Mouse (Mus musculus): ENCODE results near the gene Adap2. TPM values are rescaled to one million over a fixed set of nuclear protein-coding genes. Genes with fewer than 3 reads are reported as not detected.

Gene Adap2
- polyA plus RNA-seq, 1 experiment: 3.1 TPM

DNA sequence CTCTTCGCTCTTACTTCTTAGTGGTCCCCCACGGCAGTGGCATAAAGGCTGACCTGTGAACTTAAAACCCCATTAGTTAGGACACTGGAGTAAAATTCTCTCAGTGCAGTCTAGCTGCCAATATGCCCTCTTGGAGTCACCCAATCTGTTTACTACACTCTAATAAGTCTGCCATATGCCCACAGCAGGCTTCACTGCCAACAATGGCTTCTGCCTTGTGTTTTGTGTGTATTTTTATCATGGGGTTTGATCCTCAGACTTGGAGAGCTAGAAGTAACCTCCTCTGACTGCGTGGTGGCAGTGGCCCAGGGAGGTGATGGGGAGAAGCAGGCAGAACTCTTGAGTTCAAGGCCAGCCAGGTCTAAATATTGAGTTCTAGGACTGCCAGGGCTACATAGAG is 50.1 kb downstream of the Adap2 start:
- peak; percentile 19 for DNase-seq (ENCODE audit: low read depth)
- TF ChIP-seq CTCF (IDR thresholded peaks at IDR 0.05; ENCODE audit: borderline replicate concordance, extremely low read depth, insufficient read depth, insufficient read length): no peak
- no peak for TF ChIP-seq POLR2A (IDR thresholded peaks at IDR 0.05; ENCODE audit: borderline replicate concordance, extremely low read depth, insufficient read depth, insufficient read length, poor library complexity, severe bottlenecking)

- no peak for TF ChIP-seq POLR2A (IDR thresholded peaks at IDR 0.05; ENCODE audit: borderline replicate concordance, extremely low read depth, insufficient read depth, insufficient read length, poor library complexity, severe bottlenecking)
- no peak for TF ChIP-seq CTCF (IDR thresholded peaks at IDR 0.05; ENCODE audit: borderline replicate concordance, extremely low read depth, insufficient read depth, insufficient read length)
- no peak for DNase-seq (ENCODE audit: low read depth)
Measured at GRCm38 (mm10) chr11:80204941-80205340, 51.0 kb downstream of the Adap2 start.

GRCm38 (mm10) chr11:80208465-80208859 is 54.6 kb downstream of the Adap2 start:
- DNase-seq (ENCODE audit: low read depth): no peak

GRCm38 (mm10) chr11:80208860-80209800 is 55.2 kb downstream of the Adap2 start, which contains the start of gene Rhot1:
Gene Rhot1, plus strand, starts transcription at chr11:80209019.
- DNase-seq (ENCODE audit: low read depth): peak; percentile 98
- TF ChIP-seq POLR2A (IDR thresholded peaks at IDR 0.05; ENCODE audit: borderline replicate concordance, extremely low read depth, insufficient read depth, insufficient read length, poor library complexity, severe bottlenecking) (peak; percentile 95), CTCF (IDR thresholded peaks at IDR 0.05; ENCODE audit: borderline replicate concordance, extremely low read depth, insufficient read depth, insufficient read length) (peak; percentile 92)

More at GRCm38 (mm10) chr11:80208465-80208859, 54.6 kb downstream of the Adap2 start:
- TF ChIP-seq POLR2A (IDR thresholded peaks at IDR 0.05; ENCODE audit: borderline replicate concordance, extremely low read depth, insufficient read depth, insufficient read length, poor library complexity, severe bottlenecking): no peak
- no peak for TF ChIP-seq CTCF (IDR thresholded peaks at IDR 0.05; ENCODE audit: borderline replicate concordance, extremely low read depth, insufficient read depth, insufficient read length)

DNA sequence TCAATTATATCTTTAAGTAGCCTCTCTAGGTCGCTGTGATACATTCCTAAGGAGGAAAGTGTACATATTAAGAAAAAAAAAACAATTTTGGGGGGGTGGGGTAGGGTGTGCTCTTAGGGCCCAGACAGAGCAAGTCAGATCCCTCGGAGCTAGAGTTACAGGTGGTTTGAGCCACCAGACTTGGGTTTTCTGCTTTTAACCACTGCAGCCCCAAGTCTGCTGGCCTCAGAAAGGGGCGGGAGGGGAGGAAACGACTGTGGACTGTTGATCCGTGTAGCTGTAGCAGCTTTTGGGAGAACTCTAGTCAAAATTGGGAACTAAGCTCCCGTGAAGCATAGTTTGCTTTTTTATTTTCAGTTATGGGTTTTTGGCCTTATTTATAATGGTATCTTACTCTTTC is 56.4 kb downstream of the Adap2 start:
- TF ChIP-seq POLR2A (IDR thresholded peaks at IDR 0.05; ENCODE audit: borderline replicate concordance, extremely low read depth, insufficient read depth, insufficient read length, poor library complexity, severe bottlenecking) (no peak), CTCF (IDR thresholded peaks at IDR 0.05; ENCODE audit: borderline replicate concordance, extremely low read depth, insufficient read depth, insufficient read length) (no peak)
- DNase-seq (ENCODE audit: low read depth): no peak

DNA sequence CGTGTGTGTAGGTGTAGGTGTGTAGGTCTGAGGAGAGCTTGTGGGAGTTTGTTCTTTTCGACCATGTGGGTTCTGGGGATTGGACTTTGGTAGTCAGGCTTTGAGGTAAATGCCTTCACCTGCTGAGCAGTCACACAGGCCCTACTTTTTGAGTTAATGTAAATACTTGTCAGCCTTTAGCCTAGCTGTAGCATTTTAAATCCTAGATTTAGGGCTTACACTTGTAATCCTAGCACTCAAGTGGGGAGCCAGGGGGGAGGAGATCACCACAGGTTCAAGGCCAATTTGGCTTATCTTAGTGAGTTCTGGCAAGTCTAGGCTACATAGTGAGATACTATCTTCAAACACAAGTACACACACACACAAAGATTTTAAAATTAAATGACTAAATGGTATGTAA is 58.4 kb downstream of the Adap2 start:
- DNase-seq (ENCODE audit: low read depth): no peak
- TF ChIP-seq POLR2A (IDR thresholded peaks at IDR 0.05; ENCODE audit: borderline replicate concordance, extremely low read depth, insufficient read depth, insufficient read length, poor library complexity, severe bottlenecking) (no peak), CTCF (IDR thresholded peaks at IDR 0.05; ENCODE audit: borderline replicate concordance, extremely low read depth, insufficient read depth, insufficient read length) (no peak)

- TF ChIP-seq POLR2A (IDR thresholded peaks at IDR 0.05; ENCODE audit: borderline replicate concordance, extremely low read depth, insufficient read depth, insufficient read length, poor library complexity, severe bottlenecking): no peak
- no peak for TF ChIP-seq CTCF (IDR thresholded peaks at IDR 0.05; ENCODE audit: borderline replicate concordance, extremely low read depth, insufficient read depth, insufficient read length)
- DNase-seq (ENCODE audit: low read depth): no peak
Measured at GRCm38 (mm10) chr11:80215291-80215690, 61.4 kb downstream of the Adap2 start.

GRCm38 (mm10) chr11:80218657-80219293 is 64.9 kb downstream of the Adap2 start:
- no peak for TF ChIP-seq CTCF (IDR thresholded peaks at IDR 0.05; ENCODE audit: borderline replicate concordance, extremely low read depth, insufficient read depth, insufficient read length)
- no peak for TF ChIP-seq POLR2A (IDR thresholded peaks at IDR 0.05; ENCODE audit: borderline replicate concordance, extremely low read depth, insufficient read depth, insufficient read length, poor library complexity, severe bottlenecking)
- DNase-seq (ENCODE audit: low read depth): no peak

Other genes with a start within 250 kb of the Adap2 start
- gene Utp6, start 191.7 kb upstream of the Adap2 start, polyA plus RNA-seq (2012; rRNA removed): 22.5 and 27.6 TPM in 2 replicates
- gene Suz12, start 161.0 kb upstream of the Adap2 start, polyA plus RNA-seq (2012; rRNA removed): 33.2 and 33.7 TPM in 2 replicates
- gene Crlf3, start 73.1 kb upstream of the Adap2 start, polyA plus RNA-seq (2012; rRNA removed): 12.4 and 13.5 TPM in 2 replicates
- gene Atad5, start 64.7 kb upstream of the Adap2 start, polyA plus RNA-seq (2012; rRNA removed): 9.4 and 10.8 TPM in 2 replicates
- 12.0 and 14.5 TPM in 2 replicates for gene Tefm, start 11.9 kb upstream of the Adap2 start, polyA plus RNA-seq (2012; rRNA removed)
- gene Rnf135, start 29.7 kb downstream of the Adap2 start, polyA plus RNA-seq (2012; rRNA removed): 2.0 and 2.1 TPM in 2 replicates
- 48.5 and 49.4 TPM in 2 replicates for gene Rhot1, start 54.9 kb downstream of the Adap2 start, polyA plus RNA-seq (2012; rRNA removed)
- 19.6 and 23.4 TPM in 2 replicates for gene Rhbdl3, start 146.8 kb downstream of the Adap2 start, polyA plus RNA-seq (2012; rRNA removed)
- gene 5730455P16Rik, start 223.9 kb downstream of the Adap2 start, polyA plus RNA-seq (2012; rRNA removed): 12.4 and 15.9 TPM in 2 replicates
- gene Zfp207, start 229.2 kb downstream of the Adap2 start, polyA plus RNA-seq (2012; rRNA removed): 259 and 273 TPM in 2 replicates

Measured in brain, embryonic 14.5 days (tissue).